Mouse (Mus musculus) liver, embryonic 14.5 days (tissue): ENCODE results near the gene Prkcb.

Experiments
- CTCF ChIP-seq: IDR thresholded peaks from 2 replicates; pipeline ENCODE4 v1.5.1; 2016; ENCODE audit warnings: antibody characterized with exemption, low read depth, control low read depth
- EP300 ChIP-seq: IDR thresholded peaks from 2 replicates; pipeline ENCODE4 v1.6.1; 2016; ENCODE audit warnings: antibody characterized with exemption, low read depth

- TF ChIP-seq EP300 (no peak), CTCF (no peak)
These were observed 8.3 kb downstream of the Prkcb start for GRCm38 (mm10) chr7:122296805-122297204.
